Mouse (Mus musculus): ENCODE measurements around the gene Hs2st1.
A peak's percentile ranks its signal among the peaks of the same experiment; 100 is the strongest.

Hs2st1 gene

DNA sequence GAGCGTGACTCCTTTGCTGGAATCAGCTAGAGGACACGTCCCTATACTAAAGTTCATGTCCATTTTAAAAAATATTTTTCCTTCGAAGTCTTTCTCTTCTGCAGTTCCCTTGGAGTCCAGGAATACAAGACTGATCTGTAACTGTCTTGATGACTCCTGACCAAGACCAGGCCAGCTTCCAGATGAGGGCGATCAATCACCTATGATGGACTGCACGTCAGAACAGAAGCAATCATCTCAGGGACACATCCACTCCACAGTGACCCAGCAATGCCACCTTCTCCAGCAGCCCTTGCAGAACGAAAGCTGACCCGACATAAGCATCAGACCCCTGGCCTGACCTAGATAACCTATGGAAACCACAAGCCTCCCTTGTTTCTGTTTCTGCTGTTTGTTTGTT, 54.7 kb downstream of the Hs2st1 start:
- no peaks in the 10 kb centered on the region for H3K27me3 ChIP-seq (ENCODE audit: control insufficient read depth, insufficient read depth, low read length, poor library complexity, severe bottlenecking)
- H3K36me3 ChIP-seq (ENCODE audit: control insufficient read depth, insufficient read depth, low read length, poor library complexity, severe bottlenecking), result no peaks in the 10 kb centered on the region
- DNase-seq (ENCODE audit: low read depth, low spot score), result no peak

DNA sequence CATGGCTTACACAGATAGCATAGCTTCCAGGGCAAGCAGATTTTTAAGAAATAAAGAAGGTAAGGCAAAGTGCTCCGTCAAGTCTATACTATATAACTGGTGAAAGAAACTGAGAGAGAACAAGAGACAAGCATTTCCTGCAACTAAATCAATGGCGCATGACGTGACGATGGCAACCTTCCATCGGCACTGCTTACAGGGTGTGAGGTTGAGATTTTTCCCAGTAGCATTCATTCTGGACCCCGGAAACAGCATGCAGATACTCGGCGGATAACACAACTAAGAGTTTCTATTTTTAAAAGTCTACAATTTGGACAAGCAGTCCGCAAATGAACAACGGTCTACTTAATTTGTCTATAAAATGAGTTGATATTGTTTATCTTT, 55.9 kb downstream of the Hs2st1 start:
- DNase-seq (ENCODE audit: low read depth, low spot score), result no peak
- H3K27me3 ChIP-seq (ENCODE audit: control insufficient read depth, insufficient read depth, low read length, poor library complexity, severe bottlenecking), result no peaks in the 10 kb centered on the region
- no peaks in the 10 kb centered on the region for H3K36me3 ChIP-seq (ENCODE audit: control insufficient read depth, insufficient read depth, low read length, poor library complexity, severe bottlenecking)

DNA sequence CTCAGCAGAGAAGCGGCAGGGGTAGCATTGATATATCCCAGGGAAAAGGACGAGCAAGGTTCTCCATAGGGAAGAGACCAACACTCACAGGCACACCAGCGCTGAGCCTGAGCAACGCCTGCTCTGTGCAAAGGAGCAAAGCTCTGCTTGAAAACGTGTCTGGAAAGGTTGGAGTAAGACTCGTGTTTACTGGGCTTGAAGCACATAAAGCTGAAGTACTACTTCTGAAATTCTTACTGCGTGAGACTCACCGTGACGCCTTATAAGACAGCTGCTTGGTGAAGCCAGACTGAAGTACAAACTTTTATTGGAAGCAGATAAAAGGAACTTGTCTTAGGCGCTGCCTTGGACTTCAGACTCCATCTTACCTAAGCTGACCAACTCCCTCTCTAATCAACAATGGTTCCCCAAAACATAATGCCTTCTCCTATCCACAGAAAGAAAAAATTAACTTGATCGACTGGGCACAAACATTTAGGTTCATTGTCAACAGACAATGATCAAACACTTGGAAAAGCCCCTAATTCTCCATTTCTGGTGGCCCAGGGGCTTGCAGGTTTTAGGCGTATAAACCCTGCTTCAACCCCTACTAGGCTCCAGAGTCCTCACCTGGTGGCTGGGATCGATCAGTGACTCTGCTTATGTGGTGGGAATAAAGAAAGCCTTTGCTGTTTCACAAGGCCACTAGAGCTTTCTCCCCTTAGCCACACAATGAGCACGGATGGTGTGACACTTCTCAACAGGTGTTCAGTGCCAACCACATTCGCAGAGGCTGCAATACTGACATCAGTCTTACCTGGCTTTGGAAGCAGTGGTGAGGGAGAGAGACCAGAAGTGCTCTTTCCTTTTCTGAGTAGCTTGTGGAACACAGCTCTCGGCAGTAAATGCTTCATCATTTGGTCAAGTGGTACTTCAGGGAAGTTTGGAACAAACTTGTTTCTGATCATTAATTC, 56.5 kb downstream of the Hs2st1 start:
- no peak for DNase-seq (ENCODE audit: low read depth, low spot score)
- H3K27me3 ChIP-seq (ENCODE audit: control insufficient read depth, insufficient read depth, low read length, poor library complexity, severe bottlenecking), result no peaks in the 10 kb centered on the region
- H3K36me3 ChIP-seq (ENCODE audit: control insufficient read depth, insufficient read depth, low read length, poor library complexity, severe bottlenecking), result no peaks in the 10 kb centered on the region

DNA sequence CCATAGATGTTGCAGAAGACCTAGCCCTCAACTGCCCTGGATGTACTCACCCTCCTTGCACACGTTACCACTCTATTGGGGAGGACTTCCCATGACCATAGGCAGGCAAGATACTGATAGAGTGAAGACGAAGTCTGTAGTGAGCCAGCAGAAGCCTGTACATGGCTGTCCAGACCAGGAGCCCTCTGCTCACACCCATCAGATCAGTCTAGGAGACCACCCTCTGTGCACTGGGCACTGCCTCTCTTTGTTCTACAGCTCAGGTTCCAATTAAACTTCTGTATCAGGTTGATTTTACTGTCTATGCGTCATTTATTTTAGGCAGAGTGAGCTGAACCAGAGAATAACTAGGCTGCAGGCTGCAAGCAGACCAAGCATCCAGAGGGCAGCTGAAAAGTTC, 59.3 kb downstream of the Hs2st1 start:
- H3K27me3 ChIP-seq (ENCODE audit: control insufficient read depth, insufficient read depth, low read length, poor library complexity, severe bottlenecking), result no peaks in the 10 kb centered on the region
- no peak for DNase-seq (ENCODE audit: low read depth, low spot score)
- H3K36me3 ChIP-seq (ENCODE audit: control insufficient read depth, insufficient read depth, low read length, poor library complexity, severe bottlenecking), result no peaks in the 10 kb centered on the region

DNA sequence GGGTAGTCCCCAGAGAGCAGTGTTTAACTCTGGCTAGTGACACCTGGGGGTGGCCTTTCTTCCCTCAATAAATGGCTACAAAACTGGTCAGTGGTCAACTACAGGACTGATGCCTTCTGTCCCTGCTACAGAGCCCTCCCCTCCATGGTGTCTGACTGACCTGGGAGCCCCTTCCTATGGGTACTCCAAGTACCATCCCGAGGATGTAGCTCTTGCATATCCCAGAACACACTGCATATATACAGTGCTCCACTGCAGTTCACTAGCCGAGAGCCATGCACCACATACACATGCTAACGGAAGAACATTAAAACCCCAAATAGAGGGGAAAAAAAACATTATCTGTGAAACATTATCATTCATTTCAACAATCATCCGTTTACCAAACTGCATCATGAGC, 61.6 kb downstream of the Hs2st1 start:
- Histone ChIP-seq H3K36me3 (ENCODE audit: control insufficient read depth, insufficient read depth, low read length, poor library complexity, severe bottlenecking) (no peaks in the 10 kb centered on the region), H3K27me3 (ENCODE audit: control insufficient read depth, insufficient read depth, low read length, poor library complexity, severe bottlenecking) (no peaks in the 10 kb centered on the region)
- DNase-seq (ENCODE audit: low read depth, low spot score), result no peak

DNA sequence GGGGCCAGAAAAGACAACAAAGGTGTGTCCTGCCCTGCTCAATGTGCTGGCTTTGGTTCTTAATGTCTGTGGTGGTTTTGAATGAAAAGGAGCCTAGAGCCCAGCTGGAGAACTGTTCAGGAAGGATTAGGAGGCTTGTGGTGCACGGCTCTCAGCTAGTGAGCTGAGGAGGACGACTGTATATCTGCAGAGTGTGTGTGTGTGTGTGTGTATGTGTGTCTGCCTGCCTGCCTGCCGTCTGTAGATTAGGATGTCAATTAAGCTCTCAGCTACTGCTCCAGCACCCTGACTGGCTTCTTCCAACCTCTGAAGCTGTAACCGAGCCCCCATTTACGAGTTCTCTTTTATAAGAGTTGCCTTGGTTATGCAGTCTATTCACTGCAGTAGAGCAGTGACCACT, 62.1 kb downstream of the Hs2st1 start:
- no peak for DNase-seq (ENCODE audit: low read depth, low spot score)
- Histone ChIP-seq H3K36me3 (ENCODE audit: control insufficient read depth, insufficient read depth, low read length, poor library complexity, severe bottlenecking) (no peaks in the 10 kb centered on the region), H3K27me3 (ENCODE audit: control insufficient read depth, insufficient read depth, low read length, poor library complexity, severe bottlenecking) (no peaks in the 10 kb centered on the region)

DNA sequence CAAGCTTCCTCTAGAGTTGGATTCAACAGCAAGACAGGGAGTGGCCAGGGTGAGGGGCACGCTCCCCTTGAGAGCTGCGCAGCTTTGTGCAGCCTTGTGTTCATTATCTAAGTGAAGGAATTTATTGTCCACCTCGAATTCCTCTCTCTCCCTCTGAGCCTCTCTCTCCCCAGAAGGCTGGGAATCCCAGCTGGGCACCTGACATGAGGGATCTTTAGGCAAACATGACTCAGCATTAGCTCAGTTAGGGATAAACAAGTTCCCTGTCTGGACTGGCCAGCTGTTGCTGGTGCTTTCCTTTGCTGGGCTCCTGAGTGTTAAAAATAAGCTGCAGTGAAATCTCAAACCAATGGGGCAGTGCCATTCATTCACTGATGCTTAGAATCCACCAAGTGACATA, 63.8 kb downstream of the Hs2st1 start:
- DNase-seq (ENCODE audit: low read depth, low spot score), result no peak
- Histone ChIP-seq H3K36me3 (ENCODE audit: control insufficient read depth, insufficient read depth, low read length, poor library complexity, severe bottlenecking) (no peaks in the 10 kb centered on the region), H3K27me3 (ENCODE audit: control insufficient read depth, insufficient read depth, low read length, poor library complexity, severe bottlenecking) (no peaks in the 10 kb centered on the region)

DNA sequence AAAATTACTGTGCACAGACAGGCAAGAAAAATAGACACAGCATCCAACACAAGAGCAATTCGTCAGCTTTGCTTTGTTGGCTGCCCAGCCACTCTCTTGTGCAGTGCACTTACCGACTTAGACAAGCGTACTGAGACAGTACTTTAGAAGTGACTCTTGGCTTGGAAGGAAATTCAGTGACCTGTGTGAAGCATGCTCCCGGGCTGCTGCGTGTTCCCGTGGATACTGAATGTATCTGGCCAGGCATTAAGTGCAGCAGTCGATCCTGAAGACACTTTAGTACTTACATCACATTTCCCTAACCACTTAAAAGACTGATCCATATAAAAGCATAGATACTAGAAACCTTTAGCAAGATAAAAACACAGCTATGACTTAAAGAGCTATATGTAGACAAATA, 68.1 kb downstream of the Hs2st1 start:
- Histone ChIP-seq H3K36me3 (ENCODE audit: control insufficient read depth, insufficient read depth, low read length, poor library complexity, severe bottlenecking) (no peaks in the 10 kb centered on the region), H3K27me3 (ENCODE audit: control insufficient read depth, insufficient read depth, low read length, poor library complexity, severe bottlenecking) (no peaks in the 10 kb centered on the region)
- DNase-seq (ENCODE audit: low read depth, low spot score), result no peak

DNA sequence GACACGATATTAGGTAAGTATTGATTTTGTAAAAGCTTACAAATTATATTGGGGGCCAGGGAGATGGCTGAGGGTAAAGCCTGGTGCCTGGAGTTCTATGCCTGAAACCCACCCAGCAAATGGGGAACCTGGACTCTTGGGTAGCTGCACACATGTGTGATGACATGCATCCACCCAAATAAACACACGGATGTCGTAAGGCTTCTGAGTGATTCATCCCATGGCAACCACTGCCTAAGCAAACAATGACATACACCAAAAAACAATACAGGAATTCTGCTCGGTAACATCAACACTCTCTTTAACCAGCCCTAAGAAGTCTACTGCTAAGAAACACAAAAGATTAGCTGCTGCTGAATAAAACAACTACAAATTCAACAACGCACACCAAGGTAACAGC, 73.2 kb downstream of the Hs2st1 start:
- no peak for DNase-seq (ENCODE audit: low read depth, low spot score)
- Histone ChIP-seq H3K36me3 (ENCODE audit: control insufficient read depth, insufficient read depth, low read length, poor library complexity, severe bottlenecking) (no peaks in the 10 kb centered on the region), H3K27me3 (ENCODE audit: control insufficient read depth, insufficient read depth, low read length, poor library complexity, severe bottlenecking) (no peaks in the 10 kb centered on the region; the same call in 1 of the 2 replicates)

DNA sequence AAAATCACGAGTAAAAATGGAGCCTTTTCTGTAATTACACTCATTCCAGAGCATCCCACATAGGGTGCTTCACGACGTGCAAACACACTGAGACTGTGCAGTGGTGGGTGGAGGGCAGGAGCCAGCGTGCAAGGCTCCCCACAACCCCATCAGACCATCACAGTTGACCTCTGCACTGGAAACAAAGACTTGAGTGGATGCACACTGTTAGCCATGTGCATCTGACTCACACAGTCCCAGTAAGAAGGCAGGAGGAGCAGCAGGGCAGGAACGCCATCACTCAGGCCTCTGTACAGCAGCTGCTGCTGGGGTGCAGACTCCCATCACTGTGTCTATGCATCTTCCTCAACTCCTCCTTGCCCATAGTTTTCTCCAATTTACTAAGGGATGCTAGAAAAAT, 75.1 kb downstream of the Hs2st1 start:
- Histone ChIP-seq H3K36me3 (ENCODE audit: control insufficient read depth, insufficient read depth, low read length, poor library complexity, severe bottlenecking) (no peaks in the 10 kb centered on the region), H3K27me3 (ENCODE audit: control insufficient read depth, insufficient read depth, low read length, poor library complexity, severe bottlenecking) (no peaks in the 10 kb centered on the region; the same call in 1 of the 2 replicates)
- no peak for DNase-seq (ENCODE audit: low read depth, low spot score)

DNA sequence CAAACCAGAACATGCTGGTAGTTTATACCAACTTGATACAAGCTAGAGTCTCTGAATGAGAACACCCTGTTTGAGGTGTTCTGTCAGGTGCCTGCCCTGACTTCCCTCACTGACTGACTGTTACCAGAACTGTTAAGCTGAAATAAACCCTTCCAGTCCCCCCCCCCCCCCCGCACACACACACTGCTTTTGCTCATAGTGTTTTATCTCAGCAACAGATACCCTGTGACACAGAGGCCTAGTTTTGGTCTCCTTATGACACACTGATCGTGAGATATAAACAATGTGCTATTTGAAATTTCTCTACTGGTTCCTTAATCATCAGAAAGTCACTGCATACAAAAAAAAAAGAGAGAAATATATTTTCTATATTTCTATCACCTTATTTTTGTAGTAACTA, 81.2 kb downstream of the Hs2st1 start:
- no peaks in the 10 kb centered on the region for H3K36me3 ChIP-seq (ENCODE audit: control insufficient read depth, insufficient read depth, low read length, poor library complexity, severe bottlenecking)

DNA sequence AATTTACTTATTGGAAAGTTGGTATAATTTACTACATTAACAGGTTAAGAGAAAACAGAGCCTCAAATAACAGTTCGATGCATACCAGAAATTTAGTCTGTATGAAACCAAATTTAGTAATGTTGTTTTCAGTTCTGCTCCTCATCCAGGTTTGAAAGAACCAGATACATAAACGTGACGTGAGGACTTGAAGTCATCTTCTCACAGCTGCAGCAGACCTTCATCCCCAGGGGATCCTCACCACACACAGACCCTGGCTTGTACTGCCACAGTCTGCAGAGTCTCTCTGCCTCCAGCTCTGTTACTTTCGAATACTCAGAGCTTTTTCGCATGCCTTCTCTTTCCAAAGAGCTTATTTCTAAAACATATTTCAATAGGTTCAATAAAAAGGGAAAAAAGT, 89.4 kb downstream of the Hs2st1 start:
- Histone ChIP-seq H3K36me3 (ENCODE audit: control insufficient read depth, insufficient read depth, low read length, poor library complexity, severe bottlenecking) (no peaks in the 10 kb centered on the region), H3K27me3 (ENCODE audit: control insufficient read depth, insufficient read depth, low read length, poor library complexity, severe bottlenecking) (no peaks in the 10 kb centered on the region)
- peak; percentile 54 for DNase-seq (ENCODE audit: low read depth, low spot score)

More for the DNA sequence above, 81.2 kb downstream of the Hs2st1 start:
- no peaks in the 10 kb centered on the region for H3K27me3 ChIP-seq (ENCODE audit: control insufficient read depth, insufficient read depth, low read length, poor library complexity, severe bottlenecking)
- no peak for DNase-seq (ENCODE audit: low read depth, low spot score)

DNA sequence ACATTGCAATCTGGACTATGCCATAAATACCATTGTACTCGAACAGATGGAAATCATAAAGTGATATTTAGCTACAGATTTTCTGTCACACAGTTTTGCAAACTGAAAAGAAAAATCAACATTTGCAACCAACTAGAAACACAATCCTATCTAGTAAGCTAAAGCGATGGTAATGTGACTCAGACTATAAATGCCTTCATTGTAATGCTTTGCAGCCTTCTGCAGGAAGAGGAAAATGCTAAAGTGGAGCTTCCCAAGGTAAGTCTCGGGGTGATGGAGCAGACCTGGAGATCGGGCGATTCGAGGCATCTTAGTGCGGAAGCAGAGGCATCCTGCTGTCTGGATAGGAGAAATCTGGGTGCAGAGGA, 91.6 kb downstream of the Hs2st1 start:
- DNase-seq (ENCODE audit: low read depth, low spot score), result no peak
- H3K36me3 ChIP-seq (ENCODE audit: control insufficient read depth, insufficient read depth, low read length, poor library complexity, severe bottlenecking), result no peaks in the 10 kb centered on the region
- no peaks in the 10 kb centered on the region for H3K27me3 ChIP-seq (ENCODE audit: control insufficient read depth, insufficient read depth, low read length, poor library complexity, severe bottlenecking)

DNA sequence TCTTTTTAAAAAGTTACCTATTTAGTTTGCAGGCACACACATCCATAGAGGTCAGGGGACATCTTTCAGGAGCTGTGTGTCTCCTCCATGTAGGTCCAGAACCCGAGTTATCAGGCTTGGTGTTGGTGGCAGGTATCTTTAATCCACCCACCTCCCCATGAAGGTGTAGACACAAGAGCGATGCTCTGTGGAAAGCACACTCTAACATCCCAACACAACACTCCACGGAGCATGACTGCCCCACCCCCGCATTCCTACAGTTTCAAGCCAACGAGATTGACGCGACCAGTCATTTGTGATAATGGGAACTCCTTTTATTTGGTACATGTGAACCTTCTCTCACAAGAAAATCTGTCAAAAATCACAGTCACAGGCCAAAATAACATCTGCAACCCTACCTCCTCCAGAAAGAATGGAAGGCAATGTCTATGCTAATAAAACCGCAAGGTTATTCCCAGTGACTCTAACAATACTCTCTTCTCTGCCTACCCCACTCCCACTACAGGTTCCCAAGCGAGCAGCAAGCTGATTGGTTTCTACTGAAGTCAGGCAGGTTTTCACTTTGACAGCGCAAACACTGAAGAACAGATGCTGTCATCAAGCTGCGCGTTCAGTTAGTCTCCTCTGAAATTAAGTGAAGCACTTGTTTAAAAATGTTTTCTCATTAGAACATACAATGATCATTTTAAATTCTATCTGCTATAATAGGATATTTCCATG, 92.1 kb downstream of the Hs2st1 start:
- DNase-seq (ENCODE audit: low read depth, low spot score), result no peak
- H3K36me3 ChIP-seq (ENCODE audit: control insufficient read depth, insufficient read depth, low read length, poor library complexity, severe bottlenecking), result no peaks in the 10 kb centered on the region
- no peaks in the 10 kb centered on the region for H3K27me3 ChIP-seq (ENCODE audit: control insufficient read depth, insufficient read depth, low read length, poor library complexity, severe bottlenecking)

DNA sequence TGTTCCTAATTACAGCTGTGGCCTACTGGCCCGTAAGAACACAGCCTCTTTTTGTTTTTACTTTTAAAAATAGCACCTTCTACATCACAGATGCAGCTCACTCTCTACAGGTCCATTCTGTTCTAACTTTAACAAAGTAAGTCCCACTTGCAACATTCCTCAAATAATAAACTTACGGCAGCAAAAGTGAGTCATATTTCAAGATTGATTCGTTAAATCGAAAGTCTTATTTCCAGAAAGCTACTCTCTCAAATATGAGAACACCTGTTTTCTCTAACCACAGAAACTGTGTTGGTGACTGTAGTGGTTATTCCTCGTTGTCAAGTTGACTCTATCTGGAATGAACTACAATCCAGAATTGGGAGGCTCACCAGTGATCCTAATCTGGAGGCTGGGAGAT, 94.1 kb downstream of the Hs2st1 start:
- DNase-seq (ENCODE audit: low read depth, low spot score), result no peak
- no peaks in the 10 kb centered on the region for H3K27me3 ChIP-seq (ENCODE audit: control insufficient read depth, insufficient read depth, low read length, poor library complexity, severe bottlenecking)

More for the DNA sequence above, 94.1 kb downstream of the Hs2st1 start:
- no peaks in the 10 kb centered on the region for H3K36me3 ChIP-seq (ENCODE audit: control insufficient read depth, insufficient read depth, low read length, poor library complexity, severe bottlenecking)

Measured in splenic B cell, adult 2 months (primary cell).